Mouse (Mus musculus): ENCODE measurements around the gene Cdk5rap1. TPM values are rescaled to one million over a fixed set of nuclear protein-coding genes. Genes with fewer than 3 reads are reported as not detected.
"Not testable (repeated sequence)": the region's sequence is repeated elsewhere in the genome, so short reads cannot be mapped to it uniquely, and the experiment has no call there.

Cdk5rap1 gene
- polyA plus RNA-seq, 1 experiment from 2014 or later: 15.2 TPM

DNA sequence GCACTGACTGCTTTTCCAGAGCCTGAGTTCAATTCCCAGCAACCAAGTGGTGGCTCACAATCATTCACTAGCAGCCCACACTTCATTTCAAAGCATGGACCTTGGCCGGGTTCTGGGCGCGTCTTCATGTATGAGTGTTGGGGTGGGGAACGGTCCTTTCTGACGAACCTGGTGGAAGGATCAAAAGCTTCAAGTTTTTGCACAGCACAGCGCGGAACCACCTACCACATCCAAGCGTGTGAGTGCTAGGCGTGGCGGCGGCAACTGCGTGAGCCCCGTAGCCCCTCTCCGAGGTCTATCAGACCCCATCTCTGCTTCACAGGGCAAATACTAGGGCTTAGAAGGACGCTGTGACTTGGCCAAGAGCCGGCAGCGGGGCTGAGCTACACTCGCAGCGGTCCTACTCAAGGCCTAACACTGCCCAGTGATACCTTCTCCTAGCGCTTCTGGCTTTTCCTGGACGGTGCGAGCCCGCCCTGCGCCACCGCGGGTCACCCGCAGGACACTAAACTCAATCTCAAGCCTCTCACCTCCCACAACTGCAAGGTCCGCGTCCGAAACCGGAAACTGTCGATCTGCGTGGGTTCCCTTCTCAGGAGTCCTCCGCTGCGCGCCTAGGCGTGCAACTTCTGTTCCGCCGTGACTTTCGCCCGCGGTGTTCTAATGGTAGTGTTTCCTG lies 520 bp downstream of the Cdk5rap1 start:
- Histone ChIP-seq H3K27me3 (no peaks in the 10 kb centered on the region), H3K4me2 (replicated peaks) (peak overlapping the region; percentile 76), H3K36me3 (peaks cover 15% of the 10 kb centered on the region), H3K27ac (peak overlapping the region; percentile 75), H3K4me1 (replicated peaks) (peaks cover 8% of the 10 kb centered on the region), H3K4me3 (replicated peaks) (peak overlapping the region; percentile 81), H3K9ac (replicated peaks) (peak overlapping the region; percentile 92), H3K9me3 (no peaks in the 10 kb centered on the region)
- peak; percentile 91 for ATAC-seq
- WGBS: under 1% methylated on average over 42 of the region's 42 CpGs

DNA sequence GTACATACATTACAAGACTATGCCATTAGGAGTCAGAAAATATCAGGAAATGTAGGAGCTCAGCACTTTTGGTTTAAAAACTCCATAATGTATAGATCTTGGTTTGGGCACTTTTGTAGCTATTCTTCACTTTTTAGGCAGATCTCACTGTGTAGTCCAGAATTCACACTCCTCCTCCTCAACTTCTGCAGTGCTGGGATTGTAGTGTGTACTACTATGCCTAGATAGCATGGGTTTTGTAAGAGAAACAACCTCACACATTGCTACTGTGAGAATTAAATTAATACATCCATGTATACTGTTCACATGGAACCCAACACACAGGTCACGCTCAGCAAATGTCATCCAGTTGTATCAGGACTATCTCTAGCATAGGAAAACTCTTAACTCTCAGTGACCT lies 5.3 kb downstream of the Cdk5rap1 start:
- no peak for ATAC-seq
- no peaks in the 10 kb centered on the region for H3K27me3 ChIP-seq
- H3K4me2 ChIP-seq (replicated peaks): no peak overlapping the region
- H3K27ac ChIP-seq: no peak overlapping the region
- 94% methylated on average over 1 of the region's 1 CpGs for WGBS
- H3K4me1 ChIP-seq (replicated peaks): peaks cover 5% of the 10 kb centered on the region; the same call in 1 of the 2 replicates
- no peak overlapping the region for H3K4me3 ChIP-seq (replicated peaks)
- peaks cover 49% of the 10 kb centered on the region for H3K36me3 ChIP-seq
- no peaks in the 10 kb centered on the region for H3K9me3 ChIP-seq
- H3K9ac ChIP-seq (replicated peaks): no peak overlapping the region

- ATAC-seq: peak; percentile 67
- not testable (repeated sequence) for H3K27me3 ChIP-seq; H3K4me1 ChIP-seq (replicated peaks); H3K9me3 ChIP-seq
- Histone ChIP-seq H3K4me3 (replicated peaks) (peak overlapping the region; percentile 35), H3K9ac (replicated peaks) (peak overlapping the region; percentile 55; the same call in 1 of the 2 replicates), H3K27ac (peak overlapping the region; percentile 25; the same call in 1 of the 2 replicates), H3K4me2 (replicated peaks) (peak overlapping the region; percentile 47), H3K36me3 (peaks cover 23% of the 10 kb centered on the region)
- 80% methylated on average over 14 of the region's 19 CpGs for WGBS
Observed at GRCm38 (mm10) chr2:154354000-154354425, 18.8 kb downstream of the Cdk5rap1 start.

GRCm38 (mm10) chr2:154348152-154348551 lies 24.7 kb downstream of the Cdk5rap1 start:
- WGBS: 96% methylated on average over 3 of the region's 3 CpGs
- no peak overlapping the region for H3K4me2 ChIP-seq (replicated peaks)
- no peak for ATAC-seq
- H3K9me3 ChIP-seq: no peaks in the 10 kb centered on the region
- no peak overlapping the region for H3K4me3 ChIP-seq (replicated peaks)
- no peaks in the 10 kb centered on the region for H3K27me3 ChIP-seq
- no peak overlapping the region for H3K9ac ChIP-seq (replicated peaks)
- H3K27ac ChIP-seq: no peak overlapping the region
- no peaks in the 10 kb centered on the region for H3K4me1 ChIP-seq (replicated peaks)
- peaks cover 52% of the 10 kb centered on the region for H3K36me3 ChIP-seq

- no peak for ATAC-seq
- 58% methylated on average over 2 of the region's 2 CpGs for WGBS
- Histone ChIP-seq H3K27ac (no peak overlapping the region), H3K36me3 (peaks cover 25% of the 10 kb centered on the region), H3K4me3 (replicated peaks) (no peak overlapping the region), H3K4me2 (replicated peaks) (no peak overlapping the region), H3K4me1 (replicated peaks) (no peaks in the 10 kb centered on the region), H3K9ac (replicated peaks) (no peak overlapping the region), H3K9me3 (no peaks in the 10 kb centered on the region), H3K27me3 (no peaks in the 10 kb centered on the region)
Observed at GRCm38 (mm10) chr2:154339356-154339755, 33.5 kb downstream of the Cdk5rap1 start.

DNA sequence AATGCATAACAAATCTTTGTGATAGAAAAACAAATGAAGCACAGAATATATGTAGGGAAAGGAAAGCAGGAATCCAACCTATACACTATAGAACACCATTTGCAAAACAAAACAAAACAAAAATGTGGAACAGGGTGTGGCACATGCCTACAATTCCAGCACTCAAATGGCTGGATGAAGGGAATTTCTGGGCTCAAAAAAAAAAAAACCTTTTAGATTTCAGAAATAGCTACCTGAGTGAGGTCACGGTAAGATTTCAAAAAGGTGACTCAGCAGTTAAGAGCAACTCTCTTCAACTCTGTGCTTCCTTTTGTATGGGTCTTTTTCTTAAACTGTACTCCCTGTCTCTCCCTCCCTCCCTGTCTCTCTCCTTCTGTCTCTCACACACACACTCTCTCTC lies 34.6 kb downstream of the Cdk5rap1 start:
- Histone ChIP-seq H3K36me3 (peaks cover 25% of the 10 kb centered on the region), H3K27me3 (no peaks in the 10 kb centered on the region), H3K9me3 (peaks cover 3% of the 10 kb centered on the region; the same call in 1 of the 2 replicates), H3K4me3 (replicated peaks) (no peak overlapping the region), H3K27ac (no peak overlapping the region), H3K4me2 (replicated peaks) (no peak overlapping the region), H3K4me1 (replicated peaks) (no peaks in the 10 kb centered on the region), H3K9ac (replicated peaks) (no peak overlapping the region)
- 86% methylated on average over 1 of the region's 1 CpGs for WGBS
- ATAC-seq: no peak

- Histone ChIP-seq H3K4me1 (replicated peaks) (no peaks in the 10 kb centered on the region), H3K27ac (no peak overlapping the region), H3K4me3 (replicated peaks) (no peak overlapping the region), H3K9ac (replicated peaks) (no peak overlapping the region), H3K27me3 (no peaks in the 10 kb centered on the region), H3K9me3 (peaks cover 3% of the 10 kb centered on the region; the same call in 1 of the 2 replicates), H3K36me3 (peaks cover 8% of the 10 kb centered on the region), H3K4me2 (replicated peaks) (no peak overlapping the region)
- WGBS: 85% methylated on average over 4 of the region's 4 CpGs
- no peak for ATAC-seq
Observed at GRCm38 (mm10) chr2:154335572-154335971, 37.2 kb downstream of the Cdk5rap1 start.

- Histone ChIP-seq H3K4me3 (replicated peaks) (no peak overlapping the region), H3K27ac (no peak overlapping the region), H3K9me3 (no peaks in the 10 kb centered on the region), H3K4me1 (replicated peaks) (no peaks in the 10 kb centered on the region), H3K9ac (replicated peaks) (no peak overlapping the region), H3K27me3 (no peaks in the 10 kb centered on the region), H3K4me2 (replicated peaks) (no peak overlapping the region), H3K36me3 (no peaks in the 10 kb centered on the region)
- 78% methylated on average over 3 of the region's 3 CpGs for WGBS
- ATAC-seq: no peak
Observed at GRCm38 (mm10) chr2:154326852-154327251, 46.0 kb downstream of the Cdk5rap1 start.

- H3K9me3 ChIP-seq; ATAC-seq; H3K4me2 ChIP-seq (replicated peaks); H3K27ac ChIP-seq; H3K27me3 ChIP-seq; H3K4me1 ChIP-seq (replicated peaks); H3K9ac ChIP-seq (replicated peaks); H3K4me3 ChIP-seq (replicated peaks); H3K36me3 ChIP-seq: not testable (repeated sequence)
- WGBS: 80% methylated on average over 5 of the region's 5 CpGs
Observed at GRCm38 (mm10) chr2:154313771-154314170, 59.0 kb downstream of the Cdk5rap1 start.

DNA sequence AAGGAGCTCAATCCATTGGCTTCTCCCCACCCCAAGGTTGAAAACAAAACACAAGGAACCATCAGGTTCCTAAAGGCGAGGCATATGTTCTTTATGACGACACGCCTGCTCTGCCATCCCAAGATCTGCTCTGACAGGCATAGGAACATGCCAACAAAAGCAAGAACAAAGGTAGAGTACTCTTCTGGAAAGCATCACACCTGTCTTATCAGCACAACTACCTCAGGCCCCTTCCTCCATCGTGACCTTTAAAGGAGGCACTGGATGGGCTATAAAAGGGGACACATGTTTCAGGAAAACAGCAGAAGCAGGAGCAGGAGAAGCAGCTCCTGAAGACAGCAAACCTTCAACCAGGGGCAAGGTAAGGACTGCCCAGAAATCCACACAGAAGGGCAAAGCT lies 65.9 kb downstream of the Cdk5rap1 start, which contains the start of gene Bpifb9b:
Gene Bpifb9b, plus strand, starts transcription at position 301 of the 400 bp plus-strand sequence.
- WGBS: 84% methylated on average over 4 of the region's 4 CpGs

GRCm38 (mm10) chr2:154304604-154305003 lies 68.2 kb downstream of the Cdk5rap1 start:
- not testable (repeated sequence) for H3K4me1 ChIP-seq (replicated peaks); H3K27me3 ChIP-seq; H3K9me3 ChIP-seq; H3K4me2 ChIP-seq (replicated peaks); H3K4me3 ChIP-seq (replicated peaks); H3K9ac ChIP-seq (replicated peaks); H3K27ac ChIP-seq; H3K36me3 ChIP-seq; ATAC-seq
- 88% methylated on average over 1 of the region's 3 CpGs for WGBS

More for the DNA sequence above, 65.9 kb downstream of the Cdk5rap1 start, which contains the start of gene Bpifb9b:
- not testable (repeated sequence) for H3K4me1 ChIP-seq (replicated peaks); H3K27ac ChIP-seq; H3K27me3 ChIP-seq; H3K36me3 ChIP-seq; ATAC-seq; H3K4me3 ChIP-seq (replicated peaks); H3K9ac ChIP-seq (replicated peaks); H3K4me2 ChIP-seq (replicated peaks); H3K9me3 ChIP-seq

DNA sequence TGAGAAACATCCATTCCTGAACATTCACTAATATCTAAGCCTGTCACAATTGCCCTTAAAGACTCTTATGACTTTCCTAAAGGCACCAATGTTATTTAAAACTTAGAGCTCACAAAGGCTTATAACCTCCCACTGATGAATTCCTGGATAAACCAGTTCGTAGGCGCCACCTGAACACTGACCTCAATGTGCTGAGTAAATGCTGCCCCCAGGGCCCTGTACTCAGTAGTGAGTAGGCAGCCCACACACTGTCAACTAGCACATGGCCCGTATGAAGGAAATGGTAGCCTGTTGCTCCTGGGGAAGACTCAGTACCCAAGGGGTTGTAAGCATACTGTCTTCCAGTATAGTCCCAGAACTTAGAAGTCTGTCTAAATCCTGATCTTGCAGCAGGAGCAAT lies 71.0 kb downstream of the Cdk5rap1 start:
- no peak overlapping the region for H3K27ac ChIP-seq
- ATAC-seq: no peak
- H3K9ac ChIP-seq (replicated peaks): no peak overlapping the region
- H3K9me3 ChIP-seq: no peaks in the 10 kb centered on the region
- H3K4me2 ChIP-seq (replicated peaks): no peak overlapping the region
- 92% methylated on average over 3 of the region's 3 CpGs for WGBS
- H3K27me3 ChIP-seq: no peaks in the 10 kb centered on the region
- H3K4me1 ChIP-seq (replicated peaks): no peaks in the 10 kb centered on the region
- no peaks in the 10 kb centered on the region for H3K36me3 ChIP-seq
- no peak overlapping the region for H3K4me3 ChIP-seq (replicated peaks)

GRCm38 (mm10) chr2:154300496-154300895 lies 72.3 kb downstream of the Cdk5rap1 start:
- H3K4me3 ChIP-seq (replicated peaks): no peak overlapping the region

More at GRCm38 (mm10) chr2:154300496-154300895, 72.3 kb downstream of the Cdk5rap1 start:
- Histone ChIP-seq H3K4me1 (replicated peaks) (no peaks in the 10 kb centered on the region), H3K27ac (no peak overlapping the region), H3K9ac (replicated peaks) (no peak overlapping the region), H3K36me3 (no peaks in the 10 kb centered on the region), H3K9me3 (no peaks in the 10 kb centered on the region), H3K4me2 (replicated peaks) (no peak overlapping the region), H3K27me3 (no peaks in the 10 kb centered on the region)
- WGBS: 5% methylated on average over 1 of the region's 1 CpGs
- 0 out of 2 replicates have a peak, but pooled peaks have one; percentile 9 for ATAC-seq

All from midbrain, embryonic 13.5 days (tissue).